Mouse (Mus musculus) intestine, embryonic 15.5 days (tissue): ENCODE data around the gene P4ha3. TPM values are rescaled to one million over a fixed set of nuclear protein-coding genes. Genes with fewer than 3 reads are reported as not detected.
"Not testable (repeated sequence)": the region's sequence is repeated elsewhere in the genome, so short reads cannot be mapped to it uniquely, and the experiment has no call there.

Experiments
- ATAC-seq: fragments of 200-750 bp; cut with Nextera tagmentation; 2 replicates; pipeline ENCODE4 v1.8.0; 2017; ENCODE audit warnings: moderate TSS enrichment, moderate library complexity
- H3K27ac ChIP-seq: fragments of 300-500 bp; sonication (generic); 2 replicates; pipeline ENCODE4 v1.5.1; 2015; ENCODE audit warnings: mild to moderate bottlenecking, inconsistent platforms
- H3K27me3 ChIP-seq: fragments of 300-500 bp; sonication (generic); replicated peaks from 2 replicates; pipeline ENCODE4 v1.6.1; 2015; ENCODE audit warnings: inconsistent platforms
- H3K36me3 ChIP-seq: fragments of 300-500 bp; sonication (generic); 2 replicates; pipeline ENCODE4 v1.6.1; 2015; ENCODE audit warnings: inconsistent platforms
- H3K4me1 ChIP-seq: fragments of 300-500 bp; sonication (generic); replicated peaks from 2 replicates; pipeline ENCODE4 v1.6.1; 2015; ENCODE audit warnings: inconsistent platforms
- H3K4me2 ChIP-seq: fragments of 300-500 bp; sonication (generic); replicated peaks from 2 replicates; pipeline ENCODE4 v1.6.1; 2015; ENCODE audit warnings: mild to moderate bottlenecking, inconsistent platforms
- H3K4me3 ChIP-seq: fragments of 300-500 bp; sonication (generic); replicated peaks from 2 replicates; pipeline ENCODE4 v1.5.1; 2015; ENCODE audit warnings: inconsistent platforms
- H3K9ac ChIP-seq: fragments of 300-500 bp; sonication (generic); 2 replicates; pipeline ENCODE4 v1.6.1; 2015; ENCODE audit warnings: inconsistent platforms
- H3K9me3 ChIP-seq: fragments of 300-500 bp; sonication (generic); 2 replicates; pipeline ENCODE4 v1.6.1; 2016; ENCODE audit warnings: inconsistent platforms
- WGBS: fragments of 180-500 bp; shearing (Covaris S2); methylation state at CpG from one replicate; pipeline ENCODE4 v1.1.7; 2015; 5-methylcytosine and 5-hydroxymethylcytosine counted together
- polyA plus RNA-seq: library from polyadenylated mRNA; unstranded; fragments of >200 nt; fragmentation: Nextera tagmentation; extraction: Ambion mirVana; gene quantifications from 2 replicates; pipeline ENCODE4 v1.2.1, GENCODE M21; 2015

P4ha3 gene
- 4.6 and 5.8 TPM in 2 replicates for polyA plus RNA-seq

GRCm38 (mm10) chr7:100285383-100285782 lies at the start of gene P4ha3:
Gene P4ha3 (plus strand): TSS chr7:100285520.
- Histone ChIP-seq H3K4me3 (peak within 1 kb of the TSS; percentile 52), H3K4me2 (peak within 1 kb of the TSS; percentile 89), H3K4me1 (peaks cover 13% of the 10 kb centered on the region), H3K9me3 (no peaks in the 10 kb centered on the region), H3K9ac (peak within 1 kb of the TSS; percentile 61), H3K36me3 (no peaks in the 10 kb centered on the region), H3K27ac (no peak within 1 kb of the TSS), H3K27me3 (no peaks in the 10 kb centered on the region)
- ATAC-seq, result peak; percentile 60; the same call in 1 of the 2 replicates
- under 1% methylated on average over 50 of the region's 53 CpGs for WGBS

- Histone ChIP-seq H3K36me3 (no peaks in the 10 kb centered on the region), H3K4me1 (no peaks in the 10 kb centered on the region), H3K27ac (no peak overlapping the region), H3K4me2 (no peak overlapping the region), H3K27me3 (no peaks in the 10 kb centered on the region), H3K9me3 (no peaks in the 10 kb centered on the region), H3K9ac (no peak overlapping the region), H3K4me3 (no peak overlapping the region)
- ATAC-seq, result no peak
- 85% methylated on average over 1 of the region's 1 CpGs for WGBS
Measured at GRCm38 (mm10) chr7:100238271-100238670, 47.0 kb upstream of the P4ha3 start.

- H3K4me1 ChIP-seq, result no peaks in the 10 kb centered on the region
- no peak overlapping the region for H3K4me3 ChIP-seq
- no peaks in the 10 kb centered on the region for H3K27me3 ChIP-seq
- H3K27ac ChIP-seq, result no peak overlapping the region
- no peaks in the 10 kb centered on the region for H3K9me3 ChIP-seq
- 84% methylated on average over 2 of the region's 2 CpGs for WGBS
- no peak for ATAC-seq
- H3K9ac ChIP-seq, result no peak overlapping the region
- no peaks in the 10 kb centered on the region for H3K36me3 ChIP-seq
- H3K4me2 ChIP-seq, result no peak overlapping the region
Measured at GRCm38 (mm10) chr7:100240601-100241000, 44.7 kb upstream of the P4ha3 start.

- WGBS, result 89% methylated on average over 1 of the region's 1 CpGs
- Histone ChIP-seq H3K9ac (no peak overlapping the region), H3K27me3 (no peaks in the 10 kb centered on the region), H3K9me3 (no peaks in the 10 kb centered on the region), H3K36me3 (no peaks in the 10 kb centered on the region), H3K4me2 (no peak overlapping the region), H3K4me3 (no peak overlapping the region), H3K27ac (no peak overlapping the region), H3K4me1 (no peaks in the 10 kb centered on the region)
- no peak for ATAC-seq
Measured at GRCm38 (mm10) chr7:100243007-100243406, 42.3 kb upstream of the P4ha3 start.

GRCm38 (mm10) chr7:100244225-100244624 lies 41.1 kb upstream of the P4ha3 start:
- 91% methylated on average over 4 of the region's 4 CpGs for WGBS

GRCm38 (mm10) chr7:100245176-100245575 lies 40.1 kb upstream of the P4ha3 start:
- H3K36me3 ChIP-seq, result no peaks in the 10 kb centered on the region
- no peaks in the 10 kb centered on the region for H3K9me3 ChIP-seq
- H3K27ac ChIP-seq, result no peak overlapping the region
- WGBS, result 89% methylated on average over 3 of the region's 3 CpGs
- H3K27me3 ChIP-seq, result no peaks in the 10 kb centered on the region
- no peaks in the 10 kb centered on the region for H3K4me1 ChIP-seq
- no peak for ATAC-seq
- H3K9ac ChIP-seq, result no peak overlapping the region
- no peak overlapping the region for H3K4me2 ChIP-seq
- H3K4me3 ChIP-seq, result no peak overlapping the region

More at GRCm38 (mm10) chr7:100244225-100244624, 41.1 kb upstream of the P4ha3 start:
- no peak for ATAC-seq
- no peak overlapping the region for H3K4me3 ChIP-seq
- H3K4me1 ChIP-seq, result no peaks in the 10 kb centered on the region
- H3K27ac ChIP-seq, result no peak overlapping the region
- H3K4me2 ChIP-seq, result no peak overlapping the region
- no peaks in the 10 kb centered on the region for H3K9me3 ChIP-seq
- no peaks in the 10 kb centered on the region for H3K36me3 ChIP-seq
- H3K27me3 ChIP-seq, result no peaks in the 10 kb centered on the region
- H3K9ac ChIP-seq, result no peak overlapping the region

- H3K27me3 ChIP-seq, result no peaks in the 10 kb centered on the region
- H3K9ac ChIP-seq, result no peak overlapping the region
- no peak overlapping the region for H3K4me2 ChIP-seq
- no peaks in the 10 kb centered on the region for H3K4me1 ChIP-seq
- H3K9me3 ChIP-seq, result no peaks in the 10 kb centered on the region
- H3K27ac ChIP-seq, result no peak overlapping the region
- H3K4me3 ChIP-seq, result no peak overlapping the region
- H3K36me3 ChIP-seq, result no peaks in the 10 kb centered on the region
- ATAC-seq, result no peak
- 96% methylated on average over 5 of the region's 5 CpGs for WGBS
Measured at GRCm38 (mm10) chr7:100250667-100251066, 34.7 kb upstream of the P4ha3 start.

- Histone ChIP-seq H3K36me3 (no peaks in the 10 kb centered on the region), H3K27me3 (no peaks in the 10 kb centered on the region), H3K9me3 (no peaks in the 10 kb centered on the region), H3K4me1 (no peaks in the 10 kb centered on the region), H3K9ac (no peak overlapping the region), H3K27ac (no peak overlapping the region), H3K4me3 (no peak overlapping the region), H3K4me2 (no peak overlapping the region)
- ATAC-seq, result no peak
- WGBS, result 85% methylated on average over 3 of the region's 3 CpGs
Measured at GRCm38 (mm10) chr7:100262350-100262749, 23.0 kb upstream of the P4ha3 start.

GRCm38 (mm10) chr7:100264934-100265333 lies 20.4 kb upstream of the P4ha3 start:
- H3K27me3 ChIP-seq, ATAC-seq, H3K4me1 ChIP-seq, H3K36me3 ChIP-seq, H3K27ac ChIP-seq, H3K9ac ChIP-seq, H3K4me3 ChIP-seq, H3K9me3 ChIP-seq, H3K4me2 ChIP-seq: not testable (repeated sequence)
- 63% methylated on average over 17 of the region's 17 CpGs for WGBS

- H3K9ac ChIP-seq, result no peak overlapping the region
- ATAC-seq, result no peak
- no peak overlapping the region for H3K4me2 ChIP-seq
- H3K27me3 ChIP-seq, result no peaks in the 10 kb centered on the region
- H3K36me3 ChIP-seq, result no peaks in the 10 kb centered on the region
- H3K9me3 ChIP-seq, result no peaks in the 10 kb centered on the region
- H3K4me3 ChIP-seq, result no peak overlapping the region
- no peaks in the 10 kb centered on the region for H3K4me1 ChIP-seq
- no peak overlapping the region for H3K27ac ChIP-seq
- 80% methylated on average over 8 of the region's 8 CpGs for WGBS
Measured at GRCm38 (mm10) chr7:100272369-100272768, 13.0 kb upstream of the P4ha3 start.

- no peaks in the 10 kb centered on the region for H3K9me3 ChIP-seq
- no peak overlapping the region for H3K9ac ChIP-seq
- H3K4me1 ChIP-seq, result no peaks in the 10 kb centered on the region
- H3K27me3 ChIP-seq, result no peaks in the 10 kb centered on the region
- WGBS, result 64% methylated on average over 6 of the region's 6 CpGs
- H3K27ac ChIP-seq, result no peak overlapping the region
- ATAC-seq, result no peak
- no peaks in the 10 kb centered on the region for H3K36me3 ChIP-seq
- H3K4me3 ChIP-seq, result no peak overlapping the region
- H3K4me2 ChIP-seq, result no peak overlapping the region
Measured at GRCm38 (mm10) chr7:100274507-100274906, 10.8 kb upstream of the P4ha3 start.

- H3K4me2 ChIP-seq, result no peak overlapping the region
- WGBS, result 46% methylated on average over 2 of the region's 2 CpGs
- H3K9ac ChIP-seq, result no peak overlapping the region
- H3K36me3 ChIP-seq, result no peaks in the 10 kb centered on the region
- no peak overlapping the region for H3K4me3 ChIP-seq
- H3K9me3 ChIP-seq, result no peaks in the 10 kb centered on the region
- ATAC-seq, result no peak
- no peaks in the 10 kb centered on the region for H3K27me3 ChIP-seq
- H3K4me1 ChIP-seq, result no peaks in the 10 kb centered on the region
- no peak overlapping the region for H3K27ac ChIP-seq
Measured at GRCm38 (mm10) chr7:100276397-100276796, 8.9 kb upstream of the P4ha3 start.

- Histone ChIP-seq H3K4me1 (no peaks in the 10 kb centered on the region), H3K27ac (no peak overlapping the region), H3K27me3 (no peaks in the 10 kb centered on the region), H3K4me3 (no peak overlapping the region), H3K9ac (no peak overlapping the region), H3K36me3 (no peaks in the 10 kb centered on the region), H3K4me2 (no peak overlapping the region), H3K9me3 (no peaks in the 10 kb centered on the region)
- 2% methylated on average over 1 of the region's 1 CpGs for WGBS
- ATAC-seq, result no peak
Measured at GRCm38 (mm10) chr7:100279803-100280202, 5.5 kb upstream of the P4ha3 start.
